Mouse (Mus musculus): ENCODE results near the gene Gm17545.

Gene Gm17545

GRCm38 (mm10) chr9:22445123-22445522 is 9.0 kb upstream of the Gm17545 start:
- DNase-seq (ENCODE audit: low read depth, low spot score): no peak

DNA sequence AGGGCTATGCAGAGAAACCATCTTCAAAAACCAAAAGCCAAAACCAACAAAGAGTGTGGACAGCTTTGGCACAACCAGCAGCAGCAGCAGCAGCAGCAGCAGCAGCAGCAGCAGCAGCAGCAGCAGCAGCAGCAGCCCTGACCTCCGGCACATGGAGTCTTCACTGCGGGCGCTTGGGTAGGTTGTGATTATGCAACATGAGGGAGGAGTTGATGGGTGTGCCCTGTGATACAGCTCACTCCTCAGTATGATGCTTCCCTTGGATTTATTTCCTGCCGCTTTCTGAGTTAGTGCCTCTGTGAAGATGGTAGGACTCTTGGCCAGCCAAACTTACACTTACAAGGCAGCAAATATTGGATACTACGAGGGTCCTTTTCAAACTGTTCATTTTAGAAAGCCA is 6.9 kb upstream of the Gm17545 start:
- no peak for DNase-seq (ENCODE audit: low read depth, low spot score)

GRCm38 (mm10) chr9:22448420-22448819 is 5.7 kb upstream of the Gm17545 start:
- no peak for DNase-seq (ENCODE audit: low read depth, low spot score)

GRCm38 (mm10) chr9:22449209-22449608 is 4.9 kb upstream of the Gm17545 start:
- no peak for DNase-seq (ENCODE audit: low read depth, low spot score)

DNA sequence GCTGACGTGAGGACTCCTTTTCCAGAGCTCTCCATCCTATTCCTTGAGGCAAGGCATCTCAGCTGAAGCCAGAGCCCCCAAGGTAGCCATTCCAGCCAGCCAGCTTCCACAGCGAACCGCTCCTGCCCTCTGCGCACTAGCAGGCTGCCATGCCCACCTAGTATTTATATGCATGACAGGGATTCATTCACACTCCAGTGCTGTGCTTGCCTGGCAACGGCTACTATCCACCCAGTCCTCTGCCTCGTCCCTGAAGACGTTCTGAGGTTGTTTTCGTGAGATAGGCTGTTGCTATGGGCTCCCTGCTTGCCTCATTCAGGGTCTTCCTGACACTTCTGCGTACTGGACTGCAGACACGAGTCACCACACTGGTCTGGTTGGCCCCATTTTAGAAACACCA is 1.4 kb upstream of the Gm17545 start:
- no peak for DNase-seq (ENCODE audit: low read depth, low spot score)

- no peak for DNase-seq (ENCODE audit: low read depth, low spot score)
Measured at GRCm38 (mm10) chr9:22453501-22453924, 577 bp upstream of the Gm17545 start.

- DNase-seq (ENCODE audit: low read depth, low spot score): no peak
Measured at GRCm38 (mm10) chr9:22455041-22455440, 951 bp downstream of the Gm17545 start.

DNA sequence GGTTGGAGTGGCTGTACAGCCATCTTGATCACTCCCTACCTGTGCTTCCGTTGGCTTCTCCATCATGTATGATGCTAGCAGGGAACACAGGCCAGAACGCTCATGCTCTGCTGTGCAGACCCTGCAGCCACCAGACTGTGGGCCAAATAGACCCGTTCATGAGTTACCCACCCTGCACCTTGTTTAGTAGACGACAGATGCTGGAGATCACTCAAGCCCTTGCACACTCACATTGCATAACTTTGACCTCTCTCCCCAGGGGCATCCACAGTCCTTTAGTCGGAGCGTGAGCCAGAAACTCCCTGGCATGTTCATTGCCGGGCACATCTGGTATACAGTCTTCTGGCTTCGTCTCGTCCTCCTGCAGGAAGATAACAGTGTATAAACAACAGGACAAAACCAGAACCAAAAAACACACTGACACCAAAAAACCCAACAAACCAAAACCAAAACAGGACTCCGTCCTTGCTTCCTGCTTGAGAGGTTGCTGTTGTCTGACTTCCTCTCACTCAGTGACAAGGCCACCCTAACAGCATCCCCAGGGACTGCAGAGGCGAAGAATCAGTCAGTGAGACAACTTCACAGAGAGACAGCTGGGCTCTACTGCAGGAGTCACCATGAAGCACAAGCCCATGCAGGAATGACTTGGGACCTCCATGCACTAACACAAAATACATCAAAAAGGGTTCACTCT is 3.2 kb downstream of the Gm17545 start:
- DNase-seq (ENCODE audit: low read depth, low spot score): no peak

DNA sequence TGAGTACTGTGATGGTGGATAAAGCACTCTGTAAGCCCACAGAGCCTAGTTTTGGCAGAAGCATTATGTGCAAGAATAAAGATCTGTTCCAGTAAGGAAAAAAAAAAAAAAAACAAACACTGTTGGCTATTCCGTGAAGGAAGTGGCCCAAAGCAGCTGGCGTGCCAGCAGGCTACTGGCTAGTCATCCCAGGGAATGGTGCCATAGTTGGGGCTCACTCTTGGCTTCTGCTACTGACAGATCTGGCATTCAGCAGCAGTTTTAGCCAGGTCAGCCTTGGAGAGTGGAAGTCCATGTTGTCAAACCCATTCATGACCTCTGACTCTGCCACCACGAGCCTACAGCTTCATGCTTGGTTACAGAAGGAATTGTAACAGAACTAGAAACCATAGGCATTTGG is 7.9 kb downstream of the Gm17545 start:
- DNase-seq (ENCODE audit: low read depth, low spot score): no peak

GRCm38 (mm10) chr9:22466212-22466611 is 12.1 kb downstream of the Gm17545 start:
- DNase-seq (ENCODE audit: low read depth, low spot score): no peak

DNA sequence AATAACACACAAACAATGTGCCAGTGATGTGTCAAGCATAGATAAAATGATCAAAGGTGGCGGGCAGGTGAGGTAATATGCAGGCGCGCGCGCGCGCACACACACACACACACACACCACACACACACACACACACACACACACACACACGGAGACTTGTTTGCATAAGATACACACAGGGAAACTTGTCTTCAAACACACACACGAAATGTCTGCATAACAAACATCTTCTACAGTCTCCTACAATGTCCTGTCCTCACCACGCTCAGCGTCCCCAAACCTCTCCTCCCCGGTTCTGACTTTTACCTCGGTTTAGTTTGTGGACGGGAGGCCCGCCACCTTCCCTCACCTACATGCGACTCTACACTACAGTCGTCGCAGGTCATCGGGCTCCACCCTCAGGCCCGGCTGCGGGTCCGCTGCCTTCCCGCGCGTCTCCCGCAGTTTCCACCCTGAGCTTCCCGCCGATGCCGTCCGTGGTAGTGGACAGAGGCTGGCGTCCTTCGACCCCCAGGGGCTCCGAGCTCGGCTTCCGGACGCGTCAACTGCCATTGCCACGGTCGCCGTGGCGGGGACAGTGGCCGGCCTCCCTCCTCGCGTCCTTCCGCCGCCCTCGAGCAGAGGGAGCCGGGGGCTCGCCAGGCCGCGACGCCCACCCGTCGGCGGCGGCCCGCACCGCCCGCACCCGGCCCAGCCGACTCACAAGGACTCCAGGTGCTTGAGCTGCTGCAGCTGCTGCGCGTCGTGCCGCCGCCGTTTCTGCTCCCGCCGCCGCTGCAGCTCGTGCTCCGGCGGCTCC is 13.5 kb downstream of the Gm17545 start:
- DNase-seq (ENCODE audit: low read depth, low spot score): peak; percentile 41

GRCm38 (mm10) chr9:22468170-22468898 is 14.2 kb downstream of the Gm17545 start:
- DNase-seq (ENCODE audit: low read depth, low spot score): peak; percentile 71

DNA sequence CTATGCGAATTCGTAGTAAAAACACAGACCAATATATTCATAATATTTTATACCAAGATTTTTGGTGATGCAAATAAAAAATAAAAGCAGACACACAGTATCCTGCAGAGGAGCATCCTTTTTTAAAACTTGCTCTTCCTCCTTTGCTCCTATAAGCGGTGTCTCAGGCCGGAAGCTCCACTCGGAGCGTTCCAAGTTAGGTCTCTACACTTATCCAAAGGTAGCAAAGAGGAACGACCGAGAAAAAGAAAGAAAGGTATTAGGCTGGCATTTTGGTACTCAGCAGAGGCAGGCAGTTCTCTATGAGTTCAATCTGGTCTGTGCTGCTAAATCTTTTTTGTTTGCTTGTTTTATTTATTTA is 14.8 kb downstream of the Gm17545 start:
- no peak for DNase-seq (ENCODE audit: low read depth, low spot score)

DNA sequence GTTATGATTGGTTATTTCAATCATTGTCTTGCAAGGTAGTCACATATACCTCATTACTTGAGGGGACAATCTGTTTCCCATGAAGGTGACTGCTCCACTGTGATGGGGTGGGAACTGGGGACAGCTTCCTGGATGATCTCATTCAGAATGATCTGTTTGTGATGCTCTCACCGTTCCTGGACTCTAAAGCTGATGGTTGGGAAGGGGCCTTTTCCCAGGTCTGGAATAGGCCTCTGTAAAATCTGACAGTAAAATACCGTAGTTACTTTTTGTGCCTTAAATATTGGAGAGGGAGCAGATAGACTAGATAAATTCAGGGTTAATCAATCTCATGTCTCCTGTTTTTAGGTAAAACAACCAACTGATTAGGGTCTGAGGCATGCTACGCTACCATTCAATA is 15.6 kb downstream of the Gm17545 start, which contains the start of gene Rp9:
Gene Rp9 (minus strand): TSS at position 101 of the 400 bp plus-strand sequence.
- no peak for DNase-seq (ENCODE audit: low read depth, low spot score)

- DNase-seq (ENCODE audit: low read depth, low spot score): peak; percentile 77
Measured at GRCm38 (mm10) chr9:22475424-22475868, 21.4 kb downstream of the Gm17545 start, which contains the start of gene Bbs9. Bbs9 (plus strand) TSS chr9:22475715.

DNA sequence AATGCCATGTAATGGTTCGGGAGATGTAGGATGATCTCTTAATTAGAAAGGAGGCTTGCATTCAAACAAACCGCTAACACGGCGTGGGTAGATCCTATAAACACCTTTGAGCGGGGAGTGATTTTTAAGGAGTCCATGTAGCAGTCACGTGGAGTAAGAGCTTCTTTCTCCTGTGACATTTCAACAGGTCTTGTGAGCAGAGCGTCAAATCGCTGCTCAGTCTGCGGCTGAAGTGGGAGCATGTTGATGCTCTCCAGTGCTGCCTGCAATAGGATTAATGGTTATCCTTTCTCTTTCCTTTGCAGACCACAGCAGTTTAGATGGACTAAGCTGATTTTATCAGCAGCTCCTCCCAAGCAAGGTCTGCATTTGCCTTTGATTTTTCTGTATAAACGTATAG is 22.2 kb downstream of the Gm17545 start:
- no peak for DNase-seq (ENCODE audit: low read depth, low spot score)

- DNase-seq (ENCODE audit: low read depth, low spot score): no peak
Measured at GRCm38 (mm10) chr9:22478946-22479345, 24.9 kb downstream of the Gm17545 start.

DNA sequence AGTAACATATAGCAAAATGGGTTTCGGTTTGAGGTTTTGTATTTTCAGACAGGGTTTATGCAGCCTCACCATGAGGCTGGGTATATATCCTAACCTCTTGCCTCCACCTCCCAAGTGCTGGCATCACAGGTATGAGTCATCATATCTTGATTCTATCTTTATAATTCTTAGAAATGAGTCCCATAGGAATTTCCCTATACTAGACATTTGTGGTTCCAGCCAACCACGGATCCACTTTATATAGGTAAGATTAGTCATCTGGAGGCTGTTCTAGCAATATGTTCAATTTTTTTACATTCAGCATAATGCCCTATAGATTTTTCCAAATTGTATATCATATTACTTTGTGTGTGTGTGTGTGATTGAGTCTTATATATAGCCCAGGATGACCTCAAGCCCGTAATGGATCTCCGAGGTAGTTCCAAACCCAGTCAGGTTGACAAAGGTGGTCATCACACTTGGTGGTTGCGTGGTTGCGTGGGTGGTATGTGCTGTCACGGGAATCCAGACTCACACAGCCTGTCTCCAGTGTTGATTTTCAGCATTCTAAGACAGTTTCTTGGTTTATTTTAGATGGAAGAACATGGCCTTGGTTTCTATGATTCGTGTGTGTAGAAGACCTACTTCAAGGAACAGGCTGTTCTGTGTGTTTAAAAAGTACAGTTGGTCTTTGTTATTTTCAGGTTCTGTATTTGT is 29.9 kb downstream of the Gm17545 start:
- DNase-seq (ENCODE audit: low read depth, low spot score): no peak

GRCm38 (mm10) chr9:22484562-22485308 is 30.6 kb downstream of the Gm17545 start:
- no peak for DNase-seq (ENCODE audit: low read depth, low spot score)

DNA sequence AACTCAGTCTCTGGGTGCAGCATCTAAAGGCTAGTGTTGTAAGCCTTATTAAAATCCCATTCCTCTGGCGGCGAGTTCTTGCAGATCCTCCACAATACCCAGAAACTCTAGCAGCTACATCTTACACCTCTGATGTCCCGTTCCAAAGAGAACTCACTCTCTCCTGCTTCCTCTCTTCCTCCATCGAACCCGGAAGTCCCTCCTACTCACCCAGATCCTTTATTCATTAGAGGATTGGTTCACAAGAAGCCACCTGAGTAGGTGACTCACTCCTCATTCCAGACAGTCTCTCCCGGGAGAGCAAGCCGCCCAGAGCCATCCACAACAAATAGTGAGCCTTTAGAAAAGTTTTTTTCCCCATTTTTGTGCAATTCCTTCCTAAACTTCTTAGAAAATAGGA is 32.1 kb downstream of the Gm17545 start:
- DNase-seq (ENCODE audit: low read depth, low spot score): no peak

- DNase-seq (ENCODE audit: low read depth, low spot score): no peak
Measured at GRCm38 (mm10) chr9:22488963-22489362, 34.9 kb downstream of the Gm17545 start.

Data from c-Kit-negative CD71-positive TER-119-positive erythroid progenitor cells, embryonic 14.5 days (primary cell).